8 mouse cellular contexts compared by ENCODE assay signal in genomic region chr15:102753170-102753569, GRCm38 (mm10). TPM values are rescaled to one million over a fixed set of nuclear protein-coding genes. Genes with fewer than 3 reads are reported as not detected.
DNase-seq lines count a peak whose midpoint lies in the region; ATAC-seq lines count a peak whose summit lies in the region.

No protein-coding gene starts in this region.

- peak; percentile 44 for DNase-seq in right cerebral cortex, postnatal 14 days
- no peak for DNase-seq in right cerebral cortex, postnatal 25 days
- peak; percentile 46 to 52 for DNase-seq in adrenal gland, adult 18-20 months (ENCODE audit: low spot score in 2 of 2)
- DNase-seq in embryonic facial prominence, embryonic 10.5 days (ENCODE audit: low spot score), result peak; percentile 85
- peak; percentile 74 for DNase-seq in intestine, embryonic 14.5 days (ENCODE audit: low spot score)
- peak; percentile 49 for DNase-seq in lung, postnatal 14 days
- peak; percentile 58 for DNase-seq in retina, postnatal 7 days (ENCODE audit: low read depth, low spot score)
- DNase-seq in right cerebral cortex, adult 18-20 months, result no peak

- H3K27me3 ChIP-seq in embryonic facial prominence, embryonic 10.5 days (replicated peaks; ENCODE audit: low read depth, poor library complexity, severe bottlenecking), result peaks cover 94% of the 10 kb centered on the region
- H3K27me3 ChIP-seq in intestine, embryonic 14.5 days (replicated peaks; ENCODE audit: control insufficient read depth, insufficient read depth, low read length), result peaks cover 57% of the 10 kb centered on the region

- no peaks in the 10 kb centered on the region; the same call in 1 of the 2 replicates for H3K9me3 ChIP-seq in embryonic facial prominence, embryonic 10.5 days
- H3K9me3 ChIP-seq in intestine, embryonic 14.5 days (ENCODE audit: control insufficient read depth, low read length), result no peaks in the 10 kb centered on the region

- no peak overlapping the region for H3K9ac ChIP-seq in intestine, embryonic 14.5 days (ENCODE audit: low read length)

- ATAC-seq in intestine, embryonic 14.5 days (replicated peaks; ENCODE audit: low FRiP score, low TSS enrichment, low read depth), result peak; percentile 59; the same call in 1 of the 2 replicates

- H3K4me2 ChIP-seq in intestine, embryonic 14.5 days (ENCODE audit: low read length), result no peak overlapping the region

- H3K4me3 ChIP-seq in embryonic facial prominence, embryonic 10.5 days, result peak overlapping the region; percentile 30; the same call in 1 of the 2 replicates
- no peak overlapping the region for H3K4me3 ChIP-seq in intestine, embryonic 14.5 days (ENCODE audit: low read depth, low read length)

- WGBS in embryonic facial prominence, embryonic 10.5 days, result 4% methylated on average over 13 of the region's 13 CpGs
- WGBS in intestine, embryonic 14.5 days, result 7% methylated on average over 13 of the region's 13 CpGs

- peaks cover 19% of the 10 kb centered on the region; the same call in 1 of the 2 replicates for H3K4me1 ChIP-seq in embryonic facial prominence, embryonic 10.5 days
- no peaks in the 10 kb centered on the region for H3K4me1 ChIP-seq in intestine, embryonic 14.5 days (replicated peaks; ENCODE audit: control insufficient read depth, insufficient read depth, low read length)

- no peak overlapping the region for H3K27ac ChIP-seq in embryonic facial prominence, embryonic 10.5 days (replicated peaks)
- H3K27ac ChIP-seq in intestine, embryonic 14.5 days (ENCODE audit: low read depth), result no peak overlapping the region

- no peaks in the 10 kb centered on the region for H3K36me3 ChIP-seq in embryonic facial prominence, embryonic 10.5 days (replicated peaks)
- H3K36me3 ChIP-seq in intestine, embryonic 14.5 days (ENCODE audit: control insufficient read depth, insufficient read depth, low read length), result no peaks in the 10 kb centered on the region

RNA-seq across cellular contexts. Expression of gene Calcoco1, which starts 31.2 kb away (rescaled TPM):
- total RNA-seq in adrenal gland, adult 18-20 months (2021), result 100 to 1,000 TPM in 1 of 2 experiments, 10 to 100 TPM in 1; 95.4 to 106 TPM
- polyA plus RNA-seq in embryonic facial prominence, embryonic 10.5 days (2016; fragmentation: Nextera tagmentation; extraction: Ambion mirVana), result 33.9 and 36.4 TPM in 2 replicates
- polyA plus RNA-seq in intestine, embryonic 14.5 days (2014; fragmentation: Nextera tagmentation; extraction: Ambion mirVana), result 30.6 and 35.8 TPM in 2 replicates

Comparison
In these comparisons a context has a peak if more than half of its experiments do, and no peak if none do; other contexts are left out.
1. DNase-seq: peak in right cerebral cortex, postnatal 14 days (single experiment), adrenal gland, adult 18-20 months (2 of 2), embryonic facial prominence, embryonic 10.5 days (single experiment), intestine, embryonic 14.5 days (single experiment), lung, postnatal 14 days (single experiment) and retina, postnatal 7 days (single experiment); none in right cerebral cortex, postnatal 25 days (single experiment) and right cerebral cortex, adult 18-20 months (single experiment).